Mouse (Mus musculus) G1E (cell line): Measurements from ENCODE around the gene Polr1a.

Experiments used
- CTCF ChIP-seq: IDR thresholded peaks from 2 replicates; pipeline ENCODE4 v1.5.1; 2012; ENCODE audit warnings: low read depth, low read length, inconsistent platforms, mixed read lengths
- GATA1 ChIP-seq: IDR thresholded peaks from 2 replicates; pipeline ENCODE4 v1.6.1; 2012; ENCODE audit warnings: borderline replicate concordance, low read length, inconsistent platforms, mixed read lengths

GRCm38 (mm10) chr6:71877965-71878760 lies 30.7 kb upstream of the Polr1a start:
- TF ChIP-seq CTCF (no peak), GATA1 (no peak)
